Mouse (Mus musculus) brain, embryonic 14.5 days (tissue): ENCODE data around the gene Zfp94.

Source experiments
- CTCF ChIP-seq: fragments of 200-500 bp; IDR thresholded peaks from 2 replicates; pipeline ENCODE4 v1.5.1; 2012; ENCODE audit warnings: inconsistent platforms, mild to moderate bottlenecking, moderate library complexity, borderline replicate concordance; ENCODE audit not compliant: insufficient read depth, insufficient read length; ENCODE audit errors: extremely low read depth
- POLR2A ChIP-seq: fragments of 200-500 bp; IDR thresholded peaks from 2 replicates; pipeline ENCODE4 v1.6.1; 2012; ENCODE audit warnings: mild to moderate bottlenecking, inconsistent platforms, borderline replicate concordance; ENCODE audit not compliant: poor library complexity, insufficient read depth, insufficient read length, severe bottlenecking; ENCODE audit errors: extremely low read depth

DNA sequence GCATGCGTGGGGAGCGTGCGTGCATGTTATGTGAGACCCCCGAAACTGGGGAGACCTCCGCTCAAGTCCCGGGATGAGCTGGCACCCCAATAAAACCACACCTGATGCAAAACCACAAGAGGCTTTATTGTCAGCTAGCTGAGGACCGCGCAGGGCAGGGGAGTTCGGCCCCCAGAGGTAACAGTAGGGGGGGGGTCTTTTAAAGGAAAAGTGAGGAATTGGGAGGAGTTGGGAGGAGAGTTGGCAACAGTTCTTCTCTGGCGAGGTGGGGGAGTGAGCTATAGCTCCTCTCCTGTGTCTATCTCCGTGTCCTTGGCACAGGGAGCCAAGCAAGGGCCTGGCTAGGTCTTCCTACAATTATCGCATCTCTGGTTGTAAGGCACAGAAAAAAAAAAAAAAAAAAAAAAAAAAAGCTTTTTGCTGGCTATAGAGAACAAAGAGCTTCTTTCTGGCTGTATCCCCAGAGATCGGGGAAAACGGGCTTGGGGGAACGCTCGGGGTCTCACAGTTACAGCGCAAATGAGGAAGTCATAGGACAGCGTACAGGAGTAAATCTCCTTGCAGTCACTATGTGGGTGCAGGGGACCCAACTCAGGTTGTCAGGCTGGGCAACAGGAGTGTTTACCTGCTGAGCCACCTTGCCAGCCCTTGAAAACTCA lies 16.5 kb downstream of the Zfp94 start:
- TF ChIP-seq POLR2A (no peak), CTCF (no peak)
